Mouse (Mus musculus): ENCODE measurements around the gene Tas2r143.

Tas2r143 gene

DNA sequence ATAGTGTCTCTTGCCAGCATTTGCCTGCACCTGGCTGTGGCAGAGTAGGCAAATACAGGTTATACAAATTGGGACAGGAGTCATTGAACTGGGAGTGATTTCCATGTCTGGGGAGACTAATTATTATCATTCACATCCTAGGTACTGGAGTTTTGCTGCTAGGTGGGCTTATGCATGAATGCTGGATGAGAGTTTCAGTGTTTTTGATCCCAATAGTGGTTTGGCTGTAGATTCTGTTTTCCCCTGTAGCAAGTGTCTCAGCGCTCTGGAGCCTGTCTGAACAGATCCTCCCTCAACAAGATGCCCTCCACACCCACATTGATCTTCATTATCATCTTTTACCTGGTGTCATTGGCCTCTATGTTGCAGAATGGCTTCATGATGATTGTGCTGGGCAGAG, at the start of gene Tas2r143:
Tas2r143 (plus strand) TSS at position 301 of the 400 bp plus-strand sequence.
- 100% methylated on average over 1 of the region's 1 CpGs for WGBS

DNA sequence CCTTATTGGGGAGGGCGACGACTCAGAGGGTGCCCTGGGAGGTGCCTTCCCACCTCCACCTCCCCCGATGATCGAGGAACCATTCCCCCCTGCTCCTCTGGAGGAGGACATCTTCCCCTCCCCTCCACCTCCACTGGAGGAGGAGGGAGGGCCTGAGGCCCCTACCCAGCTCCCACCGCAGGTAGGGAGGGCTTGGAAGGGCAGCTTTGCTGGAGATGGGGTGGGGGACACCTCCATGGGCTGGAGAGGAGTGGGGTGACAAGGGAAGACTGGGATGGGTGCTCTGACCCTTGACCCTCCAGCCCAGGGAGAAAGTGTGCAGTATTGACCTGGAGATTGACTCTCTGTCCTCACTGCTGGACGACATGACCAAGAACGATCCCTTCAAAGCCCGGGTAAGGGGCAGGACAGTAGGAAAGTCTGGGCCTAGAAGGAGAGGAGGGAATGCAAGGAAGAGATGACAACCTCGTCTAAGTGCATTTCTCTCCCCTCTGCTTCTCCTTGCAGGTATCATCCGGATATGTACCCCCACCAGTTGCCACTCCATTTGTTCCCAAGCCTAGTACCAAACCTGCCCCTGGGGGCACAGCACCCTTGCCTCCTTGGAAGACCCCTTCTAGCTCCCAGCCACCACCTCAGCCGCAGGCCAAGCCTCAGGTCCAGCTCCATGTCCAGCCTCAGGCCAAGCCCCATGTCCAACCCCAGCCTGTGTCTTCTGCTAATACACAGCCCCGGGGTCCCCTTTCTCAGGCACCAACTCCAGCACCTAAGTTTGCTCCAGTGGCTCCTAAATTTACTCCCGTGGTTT, 48.9 kb upstream of the Tas2r143 start:
- 53% methylated on average over 13 of the region's 13 CpGs for WGBS

DNA sequence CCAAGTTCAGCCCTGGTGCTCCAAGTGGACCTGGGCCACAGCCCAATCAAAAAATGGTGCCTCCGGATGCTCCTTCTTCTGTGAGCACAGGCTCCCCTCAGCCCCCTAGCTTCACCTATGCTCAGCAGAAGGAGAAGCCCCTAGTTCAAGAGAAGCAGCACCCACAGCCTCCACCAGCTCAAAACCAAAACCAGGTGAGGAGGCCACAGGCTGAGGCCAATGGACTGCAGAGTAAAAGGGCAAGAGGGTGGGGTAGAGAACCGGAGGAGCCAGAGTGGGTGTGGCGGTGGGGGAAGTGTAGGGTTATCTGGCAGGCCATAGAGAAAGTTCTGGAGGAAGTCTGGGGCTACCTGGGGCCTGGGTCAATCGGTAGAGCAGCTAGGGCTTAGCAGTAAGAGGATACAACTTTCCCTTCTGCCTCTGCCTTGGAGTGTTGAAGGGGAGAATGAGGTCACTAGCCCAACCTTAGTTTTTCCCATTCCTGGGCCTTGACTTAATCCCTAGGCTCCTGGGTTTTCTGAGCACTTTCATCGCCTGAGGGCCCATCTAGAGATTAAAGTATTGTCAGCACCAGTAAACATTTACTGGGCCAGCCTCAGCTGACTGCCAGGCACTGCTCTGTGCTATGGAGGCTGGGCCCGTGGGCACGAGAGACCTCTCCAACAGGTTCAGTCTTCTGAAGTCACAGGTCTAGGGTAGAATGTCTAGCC, 48.1 kb upstream of the Tas2r143 start:
- 77% methylated on average over 7 of the region's 7 CpGs for WGBS

DNA sequence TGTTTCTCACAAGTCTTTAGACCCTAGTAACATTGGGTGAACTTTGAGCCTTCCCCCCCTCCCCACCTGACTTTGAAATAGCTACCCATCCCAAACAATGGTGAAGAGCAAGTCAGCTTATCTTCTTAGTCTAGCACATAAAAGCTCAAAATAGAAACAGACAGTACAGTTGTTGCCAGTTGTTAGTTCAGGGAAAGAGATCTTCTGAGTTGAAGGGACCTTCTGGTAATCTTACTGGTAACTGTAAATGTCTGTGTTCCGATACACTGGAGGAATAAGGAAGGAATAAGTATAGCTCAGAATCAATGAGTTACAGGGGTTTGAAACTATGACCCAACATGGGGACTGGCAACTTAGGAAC, 47.6 kb upstream of the Tas2r143 start:
- 83% methylated on average over 1 of the region's 1 CpGs for WGBS

DNA sequence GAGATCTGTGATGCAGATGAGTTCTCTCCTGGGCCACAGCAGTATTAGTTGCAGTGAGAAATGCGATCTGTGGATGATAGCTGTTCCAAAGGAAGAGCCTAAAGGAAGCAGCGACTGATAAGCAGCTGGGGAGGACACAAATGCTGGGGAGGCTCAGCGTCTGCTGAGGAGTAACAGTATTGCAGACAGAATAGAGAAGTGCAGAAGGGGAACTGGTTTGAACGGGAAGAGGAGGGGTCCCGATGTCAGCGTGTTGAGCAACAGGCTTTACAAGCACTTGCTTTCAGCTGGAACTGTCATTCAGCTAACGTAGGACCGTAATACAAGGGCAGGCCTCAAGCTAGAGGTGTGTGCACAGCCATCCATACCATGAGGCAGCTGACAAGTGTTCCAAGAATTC, 46.9 kb upstream of the Tas2r143 start:
- 64% methylated on average over 8 of the region's 8 CpGs for WGBS

DNA sequence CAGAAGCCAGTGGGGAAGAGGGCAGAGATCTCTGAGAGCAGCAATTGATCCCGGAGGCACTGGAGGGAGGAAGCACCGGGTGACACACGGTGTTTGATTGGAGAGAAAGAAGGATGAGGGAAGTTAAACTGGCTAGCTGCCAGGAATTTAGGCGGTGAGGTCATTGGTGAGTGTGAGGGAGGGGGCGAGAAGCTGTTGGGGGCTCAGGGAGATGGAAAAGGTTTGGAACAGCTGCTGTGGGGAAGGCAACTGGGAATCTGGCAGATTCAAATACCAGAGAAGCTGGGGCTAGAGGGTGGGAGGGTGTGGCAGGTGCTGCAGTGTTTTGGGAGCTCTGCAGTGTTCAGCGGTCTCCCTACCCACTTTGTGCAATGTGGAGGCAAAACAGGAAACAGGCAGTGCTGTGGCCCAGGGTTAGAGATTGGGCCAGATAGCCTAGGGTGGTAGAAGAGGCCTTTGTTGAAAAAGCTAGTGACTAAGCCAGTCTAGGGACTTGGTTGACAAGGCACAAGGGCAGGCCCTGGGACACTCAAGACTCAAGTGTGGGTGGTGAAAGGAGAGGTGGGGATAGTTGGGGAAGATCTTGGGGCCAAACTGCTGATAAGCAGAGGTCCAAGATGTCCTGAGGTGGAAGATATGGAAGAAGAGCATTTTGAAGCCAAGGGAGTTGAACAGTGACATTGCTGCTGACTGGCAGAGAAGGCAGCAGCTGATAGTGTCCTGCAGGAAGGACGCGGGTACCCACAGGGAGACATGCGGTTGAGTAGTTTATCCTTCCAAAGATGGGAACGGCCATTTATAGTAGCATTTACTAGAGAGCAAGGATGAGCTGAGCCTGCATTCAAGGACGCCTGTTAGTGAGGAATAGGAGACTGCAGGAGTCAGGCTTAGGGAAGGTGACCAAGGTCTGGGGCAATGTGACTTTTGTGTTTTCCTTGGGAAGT, 45.7 kb upstream of the Tas2r143 start:
- 40% methylated on average over 11 of the region's 11 CpGs for WGBS

DNA sequence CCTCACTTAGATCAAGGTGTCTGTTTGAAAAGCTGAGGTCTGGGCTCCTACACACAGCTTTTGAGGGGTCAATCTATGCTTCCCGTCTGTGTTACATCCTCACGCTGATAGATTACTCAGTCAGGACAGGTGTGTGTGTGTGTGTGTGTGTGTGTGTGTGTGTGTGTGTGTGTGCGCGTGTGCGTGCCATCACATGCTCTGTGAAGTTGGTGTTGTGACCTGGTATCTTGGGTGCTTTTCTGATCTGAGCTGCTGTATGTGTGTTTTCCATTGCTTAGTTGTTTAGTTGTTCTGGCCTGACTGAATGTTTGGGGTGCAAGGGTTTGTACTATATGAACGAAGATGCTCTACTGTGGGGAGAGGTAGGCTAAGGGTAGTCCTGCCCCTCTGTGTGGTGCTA, 44.7 kb upstream of the Tas2r143 start:
- WGBS = 95% methylated on average over 6 of the region's 6 CpGs

DNA sequence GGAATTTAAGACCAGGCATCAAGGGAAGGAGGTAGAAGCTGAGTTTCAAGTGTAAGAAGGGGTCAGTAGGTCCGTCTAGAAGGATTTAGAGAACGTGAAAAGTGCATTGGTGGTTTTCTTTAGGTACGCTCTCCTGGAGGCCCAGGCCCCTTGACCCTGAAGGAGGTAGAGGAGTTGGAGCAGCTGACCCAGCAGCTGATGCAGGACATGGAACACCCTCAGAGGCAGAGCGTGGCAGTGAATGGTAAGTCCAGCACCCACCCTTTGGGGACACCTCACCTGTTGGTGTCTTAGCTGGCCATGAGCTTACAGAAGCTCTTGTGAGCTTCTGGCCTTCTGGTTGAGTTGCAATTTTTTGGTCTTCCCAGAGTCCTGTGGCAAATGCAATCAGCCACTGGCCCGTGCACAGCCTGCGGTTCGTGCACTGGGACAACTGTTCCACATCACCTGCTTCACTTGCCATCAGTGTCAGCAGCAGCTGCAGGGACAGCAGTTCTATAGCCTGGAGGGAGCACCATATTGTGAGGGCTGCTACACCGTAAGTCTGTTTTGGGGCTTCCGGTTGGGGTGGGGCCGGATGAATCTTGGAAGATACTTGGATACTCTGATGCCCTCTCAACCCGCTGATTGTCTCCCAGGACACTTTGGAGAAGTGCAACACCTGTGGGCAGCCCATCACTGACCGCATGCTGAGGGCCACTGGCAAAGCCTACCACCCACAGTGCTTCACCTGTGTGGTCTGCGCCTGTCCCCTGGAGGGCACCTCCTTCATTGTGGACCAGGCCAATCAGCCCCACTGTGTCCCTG, 44.0 kb upstream of the Tas2r143 start:
- 96% methylated on average over 13 of the region's 13 CpGs for WGBS

DNA sequence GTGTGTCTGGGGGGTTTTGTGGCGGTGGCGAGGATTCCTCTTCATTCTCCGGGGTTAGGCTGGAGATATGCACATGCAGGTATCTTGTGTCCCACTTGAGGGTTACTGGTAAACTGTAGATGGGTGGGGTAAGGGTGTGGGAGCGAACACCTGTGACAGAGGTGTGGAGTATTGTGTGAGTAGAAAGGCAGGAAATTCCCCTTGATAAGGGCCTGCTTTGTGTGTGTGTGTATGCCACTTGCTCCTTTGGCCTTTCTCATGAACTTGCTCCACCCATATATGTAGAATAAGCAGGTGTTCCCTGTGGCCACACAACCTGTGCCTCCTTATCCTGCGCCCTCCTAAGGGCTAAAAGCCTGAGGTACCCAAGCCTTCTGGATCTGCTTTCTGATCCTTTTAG, 43.1 kb upstream of the Tas2r143 start:
- WGBS = 94% methylated on average over 5 of the region's 5 CpGs

DNA sequence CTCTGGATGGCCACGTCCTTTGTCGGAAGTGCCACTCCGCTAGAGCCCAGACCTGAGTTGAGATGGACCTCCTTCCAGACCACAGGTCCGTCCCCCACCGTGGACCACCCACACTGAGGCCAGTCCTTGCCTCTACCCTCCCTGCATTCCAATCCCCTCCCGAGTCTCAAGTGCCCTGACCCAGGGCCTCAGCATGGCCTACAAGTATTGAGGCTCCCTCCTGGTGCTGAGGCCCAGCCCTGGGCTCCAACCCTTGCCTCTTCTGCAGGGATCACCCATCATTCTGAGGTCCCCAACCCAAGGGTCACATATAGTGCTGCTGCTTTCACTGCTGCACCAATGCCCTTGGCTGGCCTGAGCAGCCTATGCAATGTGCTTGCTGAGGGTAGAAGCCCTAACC, 42.1 kb upstream of the Tas2r143 start:
- WGBS = 85% methylated on average over 6 of the region's 6 CpGs

DNA sequence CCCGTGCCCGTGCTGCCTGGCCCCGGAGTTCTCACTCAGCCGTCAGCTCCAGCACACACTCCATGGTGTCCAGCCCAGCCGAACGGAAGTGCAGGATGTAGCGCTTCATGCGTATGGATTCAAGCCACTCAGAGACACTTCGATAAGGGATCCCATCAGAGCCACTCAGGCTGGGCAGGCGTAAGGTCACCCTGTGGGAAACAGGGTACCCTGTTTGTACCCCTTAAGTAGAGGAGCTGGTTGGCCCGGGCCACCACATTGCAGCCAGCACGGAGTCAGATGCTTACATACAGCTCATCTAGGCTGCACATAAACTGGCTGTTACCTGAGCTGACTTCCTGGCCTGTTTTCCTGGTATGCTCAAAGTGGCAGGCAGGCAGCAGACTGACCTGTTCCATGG, 41.1 kb upstream of the Tas2r143 start:
- WGBS = 92% methylated on average over 12 of the region's 12 CpGs

DNA sequence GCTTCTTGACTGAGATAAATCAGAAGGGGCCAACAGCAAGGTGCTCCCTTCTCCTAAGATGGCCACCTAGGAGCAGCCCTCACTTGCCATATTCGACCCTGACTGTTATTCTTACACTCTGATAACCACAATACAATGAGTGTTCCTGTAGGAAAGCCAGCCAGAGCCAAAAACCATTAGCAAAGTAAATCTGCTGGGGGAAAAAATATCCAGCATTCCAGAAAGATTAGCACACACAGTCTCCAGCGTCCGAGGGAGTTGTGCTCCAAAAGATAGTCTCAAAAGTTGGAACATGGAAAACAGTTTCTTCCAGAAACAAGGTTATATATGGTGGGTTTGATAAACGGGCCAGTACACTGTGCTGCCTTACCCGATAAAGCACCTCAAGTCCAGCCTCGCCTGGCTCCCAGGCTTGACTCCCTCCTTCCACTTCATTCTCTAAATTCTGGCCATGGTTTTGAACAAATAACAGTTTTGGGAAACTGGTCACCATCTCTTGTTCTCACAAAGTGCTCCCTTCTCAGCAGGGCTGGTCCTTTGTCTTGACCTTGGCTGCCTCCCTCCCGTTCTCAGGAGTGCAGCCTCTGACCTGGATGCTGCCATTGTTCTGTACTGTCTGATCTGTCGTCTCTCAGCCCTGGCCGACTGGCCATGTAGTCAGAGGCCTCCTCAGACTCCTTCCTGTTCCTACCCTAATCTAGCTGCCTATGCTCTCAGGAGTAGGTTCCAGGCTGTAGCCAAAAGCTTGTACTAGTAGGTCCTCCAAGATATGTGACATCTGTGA, 40.5 kb upstream of the Tas2r143 start:
- 68% methylated on average over 9 of the region's 9 CpGs for WGBS

DNA sequence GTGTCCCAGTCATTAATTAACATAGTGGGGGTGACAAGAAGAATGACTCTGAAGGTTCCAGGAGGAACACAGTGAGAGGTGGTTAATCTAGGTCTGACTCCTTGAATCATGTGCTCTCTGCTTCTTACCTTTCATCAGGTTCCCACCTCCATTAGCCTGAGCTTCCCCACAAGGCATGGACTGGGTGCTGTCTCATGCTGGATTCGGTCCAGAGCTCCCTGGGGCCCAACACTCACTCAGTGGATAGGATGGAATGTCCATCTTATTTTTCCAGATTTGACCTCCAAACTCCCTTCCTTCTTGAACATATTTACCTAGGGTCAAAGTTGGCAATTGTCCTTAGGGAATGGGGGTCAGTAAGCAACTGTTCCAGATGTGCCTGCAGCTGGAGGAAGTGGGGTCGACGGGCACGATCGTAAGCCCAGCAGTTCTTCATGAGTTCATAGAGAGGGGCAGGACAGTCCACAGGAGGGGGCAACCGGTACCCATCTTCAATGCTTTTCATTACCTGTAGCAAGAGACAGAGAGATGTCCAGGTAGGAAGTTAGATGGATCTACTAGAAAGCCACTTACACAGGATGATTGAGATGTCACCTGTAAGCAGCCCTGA, 39.7 kb upstream of the Tas2r143 start:
- 85% methylated on average over 6 of the region's 6 CpGs for WGBS

DNA sequence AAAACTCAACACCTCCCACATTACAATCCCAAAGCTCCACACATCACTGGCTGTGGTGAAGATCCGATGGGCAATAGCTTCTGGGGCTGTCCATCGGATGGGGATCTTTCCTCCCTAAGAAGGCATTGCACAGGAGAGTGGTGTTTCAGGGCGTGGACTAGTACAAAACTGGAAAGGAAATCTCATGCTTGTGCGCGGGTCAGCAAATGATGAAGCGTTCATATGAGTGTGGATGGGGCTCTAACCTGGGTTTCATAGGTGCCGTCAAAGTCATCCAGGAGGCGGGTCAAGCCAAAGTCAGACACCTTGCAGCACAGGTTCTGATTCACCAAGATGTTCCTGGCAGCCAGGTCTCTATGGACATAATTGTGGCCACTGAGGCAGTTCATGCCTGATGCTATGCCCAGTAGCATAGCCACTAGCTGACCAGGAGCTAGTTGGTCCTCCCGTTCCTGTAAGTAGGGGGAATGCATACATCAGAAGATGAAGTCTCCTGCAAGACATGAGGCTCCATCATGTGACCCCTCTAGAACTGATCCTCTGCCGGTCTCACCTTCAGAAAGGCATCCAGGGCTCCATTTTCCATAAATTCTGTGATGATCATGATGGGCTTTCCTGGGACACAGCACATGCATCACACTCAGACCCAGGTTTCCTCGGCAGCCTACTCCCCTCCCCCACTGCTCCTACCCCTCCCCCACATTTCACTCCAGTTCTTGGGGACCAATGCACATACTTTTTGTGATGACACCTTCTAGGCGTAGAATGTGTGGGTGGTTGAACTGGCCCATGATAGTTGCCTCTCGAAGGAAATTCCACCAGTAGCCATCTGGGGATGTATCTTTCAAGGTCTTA, 38.8 kb upstream of the Tas2r143 start:
- 86% methylated on average over 13 of the region's 13 CpGs for WGBS

DNA sequence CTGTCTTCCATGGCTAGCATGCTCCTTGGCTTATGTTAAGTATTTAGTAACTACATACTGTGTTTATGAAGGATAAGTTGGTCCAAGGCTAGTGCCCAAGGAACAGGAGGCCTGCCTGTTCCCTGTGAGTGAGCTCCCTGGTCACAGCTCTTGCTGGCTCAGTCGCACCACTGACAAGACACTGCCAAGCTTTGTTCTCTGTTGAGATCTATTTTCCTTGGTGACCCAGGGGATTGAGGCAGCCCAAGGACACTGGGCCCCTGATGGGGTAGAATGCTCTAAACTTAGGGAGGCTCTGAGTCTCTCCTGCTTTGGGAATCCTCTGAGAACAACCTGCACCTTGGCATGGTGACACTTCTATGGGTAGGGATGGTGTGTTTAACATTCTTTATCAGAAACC, 38.0 kb upstream of the Tas2r143 start:
- WGBS = 74% methylated on average over 1 of the region's 1 CpGs

DNA sequence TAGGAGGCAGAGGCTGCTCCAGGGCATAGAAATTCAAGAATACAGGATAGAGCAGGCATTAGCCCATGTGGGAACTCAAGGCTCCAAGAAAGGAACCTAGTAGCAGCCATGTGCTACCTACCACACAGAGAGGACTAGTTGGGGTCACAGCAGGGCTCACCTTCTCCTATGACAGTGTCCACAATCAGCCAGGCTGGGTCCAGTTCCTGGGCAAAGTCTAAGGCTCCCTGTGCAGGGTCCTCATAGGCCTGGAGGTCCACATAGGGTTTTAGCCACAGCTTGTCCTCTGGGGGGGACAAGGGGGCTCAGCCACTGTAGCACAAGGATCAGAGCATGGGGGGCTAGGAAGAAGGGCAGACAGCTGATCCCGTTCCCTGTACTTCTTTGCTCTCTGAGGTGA, 37.5 kb upstream of the Tas2r143 start:
- 91% methylated on average over 1 of the region's 1 CpGs for WGBS

DNA sequence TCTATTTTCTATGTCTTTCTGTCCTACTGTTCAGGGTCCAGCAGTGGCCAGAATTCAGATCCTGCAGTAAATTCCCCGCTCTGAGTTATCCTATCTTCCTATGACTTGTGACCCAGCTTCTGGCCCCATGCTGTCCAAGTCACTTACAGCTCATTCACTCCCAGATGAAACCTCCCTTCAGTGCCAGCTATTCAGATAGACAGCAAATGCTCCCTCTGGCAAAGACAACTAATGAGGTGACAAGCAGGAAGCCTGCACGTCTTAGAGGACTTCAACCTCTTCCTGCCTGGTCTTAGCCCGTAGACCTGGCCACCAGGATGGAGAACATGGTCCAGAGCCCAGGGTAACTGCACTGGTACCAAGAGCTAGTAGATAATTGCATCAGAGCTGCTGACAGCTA, 37.1 kb upstream of the Tas2r143 start:
- 62% methylated on average over 3 of the region's 3 CpGs for WGBS

DNA sequence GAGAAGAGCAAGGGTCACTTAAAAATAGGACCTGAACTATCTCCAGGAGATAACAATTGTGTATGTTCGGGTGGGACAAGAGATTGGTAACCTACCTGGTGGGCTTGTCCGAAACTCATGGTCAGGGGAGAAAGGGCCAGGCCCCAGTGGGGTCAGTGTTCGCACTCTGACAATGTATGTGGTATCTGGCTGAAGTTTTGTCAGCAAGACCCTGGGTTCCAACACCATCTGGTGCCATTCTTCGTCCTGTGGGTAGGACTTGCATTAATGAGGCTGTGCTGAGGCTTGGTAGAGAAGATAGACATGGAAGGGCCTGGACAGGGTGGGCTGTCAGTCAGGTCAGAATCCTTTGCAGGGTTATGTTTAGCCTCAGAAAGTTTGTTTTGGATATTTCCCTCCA, 36.0 kb upstream of the Tas2r143 start:
- WGBS = 86% methylated on average over 4 of the region's 4 CpGs

DNA sequence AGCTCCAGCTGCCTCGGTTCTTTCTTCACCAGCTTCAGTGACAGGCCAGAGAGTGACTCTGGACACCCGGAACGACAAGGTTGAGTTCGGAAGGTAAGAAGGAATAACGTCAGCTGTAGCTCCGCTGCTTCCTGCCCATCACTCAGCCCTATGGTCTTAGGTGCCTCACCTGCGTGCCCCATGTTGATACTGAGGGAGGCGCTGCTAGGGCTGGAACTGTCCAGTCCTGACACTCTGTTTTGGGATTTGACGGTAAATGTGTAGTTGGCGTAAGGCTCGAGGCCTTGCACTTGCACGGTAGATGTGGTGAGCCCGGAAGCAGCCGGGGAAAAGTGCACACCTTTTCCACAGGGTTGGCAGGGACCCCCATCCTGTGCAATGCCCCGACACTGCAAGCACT, 35.4 kb upstream of the Tas2r143 start:
- 94% methylated on average over 15 of the region's 15 CpGs for WGBS
